Mouse (Mus musculus) spleen, adult 2 months (tissue): ENCODE measurements around the gene Mgat3.

Source experiments
- CTCF ChIP-seq: fragments of 200-500 bp; IDR thresholded peaks from 2 replicates; pipeline ENCODE4 v1.5.1; 2011; ENCODE audit warnings: mild to moderate bottlenecking, inconsistent platforms; ENCODE audit not compliant: insufficient read depth, insufficient read length, insufficient replicate concordance; ENCODE audit errors: extremely low read depth
- POLR2A ChIP-seq: fragments of 200-500 bp; IDR thresholded peaks from 2 replicates; pipeline ENCODE4 v1.6.1; 2011; ENCODE audit warnings: low read depth, low read length, inconsistent platforms

DNA sequence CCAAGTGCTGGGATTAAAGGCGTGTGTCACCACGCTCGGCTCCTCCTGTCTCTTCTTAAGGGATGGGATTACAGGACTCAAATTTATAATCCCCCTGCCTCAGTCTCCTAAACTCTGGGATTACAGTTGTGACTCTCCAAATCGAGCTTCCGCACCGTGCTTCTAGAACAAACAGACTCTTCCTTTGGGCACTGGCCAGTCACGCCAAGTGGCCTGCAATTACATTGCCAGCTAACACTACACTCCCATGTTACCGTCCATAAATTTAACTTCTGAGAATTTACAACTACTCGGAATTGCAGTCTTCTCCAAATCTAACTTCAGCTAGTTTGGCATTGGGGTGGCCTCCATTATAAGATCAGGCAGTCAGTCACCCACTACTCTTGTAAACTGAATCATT is 41.1 kb upstream of the Mgat3 start:
- TF ChIP-seq CTCF (no peak), POLR2A (no peak)
